In the genomic region with DNA sequence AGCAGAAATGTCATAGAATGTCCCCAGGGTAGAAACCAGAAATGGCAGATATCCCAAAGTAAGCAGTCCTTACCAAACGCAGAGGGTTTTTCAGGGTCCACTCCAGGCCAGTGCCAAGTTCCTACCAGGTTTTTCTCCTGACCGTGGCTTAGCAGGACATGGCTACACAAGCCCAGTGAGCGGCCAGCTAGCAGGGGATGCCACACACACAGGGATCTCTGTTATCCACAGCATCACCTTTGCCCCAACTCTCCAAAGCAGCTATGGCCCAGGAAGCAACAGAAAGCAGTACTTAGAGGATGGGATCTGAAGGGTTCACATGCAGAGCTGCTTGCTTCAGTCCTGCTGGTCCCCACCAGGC, we compare ENCODE assay signal across 13 mouse cellular contexts.
DNase-seq lines count a peak whose midpoint lies in the region; ATAC-seq and TF ChIP-seq lines count a peak whose summit lies in the region.
"Had no signal": no experiment of that assay in that cellular context is flagged by ENCODE, and none has a peak within 500 bp of the region (broad histone marks: within the 10 kb centered on the region; RNA-seq: fewer than 3 reads in every experiment).

No protein-coding gene starts in this region.

- DNase-seq in cerebellum, adult 2 months, result peak in 1 of 2 experiments; percentile 41
- DNase-seq in cerebellum, adult 18-20 months, result no peak
- DNase-seq in intestine, embryonic 14.5 days (ENCODE audit: low spot score), result no peak
- peak; percentile 44 for DNase-seq in neural tube, embryonic 10.5 days (ENCODE audit: extremely low spot score, low spot score)
- DNase-seq in urinary bladder, postnatal 14 days (ENCODE audit: low spot score), result no peak
- DNase-seq in midbrain, embryonic 10.5 days (ENCODE audit: low spot score), result no peak
- DNase-seq: adrenal gland, postnatal 36 days; lung, embryonic 14.5 days; thymus, postnatal 25 days had no signal

- H3K4me2 ChIP-seq in intestine, embryonic 14.5 days (ENCODE audit: low read length), result no peak overlapping the region
- H3K4me2 ChIP-seq in intestine, embryonic 16.5 days (ENCODE audit: low read depth, low read length), result no peak overlapping the region
- H3K4me2 ChIP-seq: embryonic facial prominence, embryonic 12.5 days; lung, embryonic 14.5 days had no signal

- peaks cover 53% of the 10 kb centered on the region for H3K36me3 ChIP-seq in intestine, embryonic 14.5 days (ENCODE audit: control insufficient read depth, insufficient read depth, low read length)
- H3K36me3 ChIP-seq in intestine, embryonic 16.5 days (ENCODE audit: control insufficient read depth, insufficient read depth, low read length), result peaks cover 13% of the 10 kb centered on the region
- H3K36me3 ChIP-seq in midbrain, embryonic 10.5 days, result peaks cover 61% of the 10 kb centered on the region

- H3K4me3 ChIP-seq in cerebellum, adult 2 months (replicated peaks; ENCODE audit: insufficient read depth, low read depth, low read length), result no peak overlapping the region
- H3K4me3 ChIP-seq in intestine, embryonic 14.5 days (ENCODE audit: low read depth, low read length), result no peak overlapping the region
- H3K4me3 ChIP-seq in intestine, embryonic 16.5 days (ENCODE audit: low read length), result no peak overlapping the region
- no peak overlapping the region for H3K4me3 ChIP-seq in brown adipose tissue, adult 24 weeks (ENCODE audit: insufficient read depth, low read depth, low read length)
- H3K4me3 ChIP-seq in midbrain, embryonic 10.5 days, result no peak overlapping the region
- H3K4me3 ChIP-seq: embryonic facial prominence, embryonic 12.5 days had no signal

- no peaks in the 10 kb centered on the region for H3K27me3 ChIP-seq in cerebellum, adult 2 months (ENCODE audit: control insufficient read depth, insufficient read depth, low read length)
- no peaks in the 10 kb centered on the region for H3K27me3 ChIP-seq in intestine, embryonic 14.5 days (replicated peaks; ENCODE audit: control insufficient read depth, insufficient read depth, low read length)
- H3K27me3 ChIP-seq in intestine, embryonic 16.5 days (replicated peaks; ENCODE audit: control insufficient read depth, insufficient read depth, low read length), result no peaks in the 10 kb centered on the region
- no peaks in the 10 kb centered on the region for H3K27me3 ChIP-seq in midbrain, embryonic 10.5 days (ENCODE audit: low read depth, poor library complexity, severe bottlenecking)
- H3K27me3 ChIP-seq: embryonic facial prominence, embryonic 12.5 days had no signal

- no peak for TF ChIP-seq POLR2A in cerebellum, adult 2 months (IDR thresholded peaks at IDR 0.05; ENCODE audit: borderline replicate concordance, insufficient read depth, low read length)

- peaks cover 63% of the 10 kb centered on the region for H3K4me1 ChIP-seq in cerebellum, adult 2 months (ENCODE audit: control insufficient read depth, insufficient read depth, low read length)
- H3K4me1 ChIP-seq in intestine, embryonic 14.5 days (replicated peaks; ENCODE audit: control insufficient read depth, insufficient read depth, low read length), result no peaks in the 10 kb centered on the region; the same call in 1 of the 2 replicates
- H3K4me1 ChIP-seq in intestine, embryonic 16.5 days (ENCODE audit: control insufficient read depth, insufficient read depth, low read length), result peaks cover 23% of the 10 kb centered on the region
- H3K4me1 ChIP-seq in brown adipose tissue, adult 24 weeks (ENCODE audit: control insufficient read depth, insufficient read depth, insufficient read length, low read length), result peaks cover 21% of the 10 kb centered on the region
- peaks cover 31% of the 10 kb centered on the region for H3K4me1 ChIP-seq in midbrain, embryonic 10.5 days

- no peak for ATAC-seq in intestine, embryonic 14.5 days (replicated peaks; ENCODE audit: low FRiP score, low TSS enrichment, low read depth)
- no peak for ATAC-seq in intestine, embryonic 16.5 days
- ATAC-seq: inflammation-experienced regulatory T-cells, adult 6 months had no signal

- 17% methylated on average over 3 of the region's 3 CpGs for WGBS in cerebellum, adult 2 months
- WGBS in intestine, embryonic 14.5 days, result 53% methylated on average over 3 of the region's 3 CpGs
- WGBS in intestine, embryonic 16.5 days, result 60% methylated on average over 3 of the region's 3 CpGs
- WGBS in midbrain, embryonic 10.5 days, result 52% methylated on average over 3 of the region's 3 CpGs

- no peaks in the 10 kb centered on the region for H3K9me3 ChIP-seq in intestine, embryonic 14.5 days (ENCODE audit: control insufficient read depth, low read length)
- H3K9me3 ChIP-seq in intestine, embryonic 16.5 days (ENCODE audit: control insufficient read depth, low read length), result no peaks in the 10 kb centered on the region
- no peaks in the 10 kb centered on the region for H3K9me3 ChIP-seq in midbrain, embryonic 10.5 days (replicated peaks)
- H3K9me3 ChIP-seq: embryonic facial prominence, embryonic 12.5 days had no signal

- H3K9ac ChIP-seq in intestine, embryonic 14.5 days (ENCODE audit: low read length), result no peak overlapping the region
- no peak overlapping the region for H3K9ac ChIP-seq in intestine, embryonic 16.5 days (ENCODE audit: low read depth, low read length)
- H3K9ac ChIP-seq: embryonic facial prominence, embryonic 12.5 days; lung, embryonic 14.5 days had no signal

- TF ChIP-seq CTCF in cerebellum, adult 2 months (IDR thresholded peaks at IDR 0.05; ENCODE audit: borderline replicate concordance, insufficient read depth, low read depth, low read length), result no peak

- peak overlapping the region; percentile 45 for H3K27ac ChIP-seq in cerebellum, adult 2 months (ENCODE audit: insufficient read depth, low read length)
- peak overlapping the region; percentile 29; the same call in 1 of the 2 replicates for H3K27ac ChIP-seq in intestine, embryonic 14.5 days (ENCODE audit: low read depth)
- H3K27ac ChIP-seq in intestine, embryonic 16.5 days (ENCODE audit: low read length), result no peak overlapping the region
- peak overlapping the region; percentile 65 for H3K27ac ChIP-seq in brown adipose tissue, adult 24 weeks (replicated peaks; ENCODE audit: low read depth, low read length)
- H3K27ac ChIP-seq in midbrain, embryonic 10.5 days (replicated peaks), result no peak overlapping the region
- H3K27ac ChIP-seq: embryonic facial prominence, embryonic 12.5 days had no signal

Comparison
In these comparisons a context has a peak if more than half of its experiments do, and no peak if none do; other contexts are left out.
1. H3K27ac ChIP-seq: peak in cerebellum, adult 2 months (single experiment), intestine, embryonic 14.5 days (single experiment) and brown adipose tissue, adult 24 weeks (single experiment); none in intestine, embryonic 16.5 days (single experiment) and midbrain, embryonic 10.5 days (single experiment).